Mouse (Mus musculus): ENCODE measurements around the gene Iqsec1.

- TF ChIP-seq POLR2A (IDR thresholded peaks at IDR 0.05; ENCODE audit: low read depth, low read length) (no peak), CTCF (IDR thresholded peaks at IDR 0.05; ENCODE audit: extremely low read depth, insufficient read length, insufficient replicate concordance, low read depth, low read length) (no peak)
Observed at GRCm38 (mm10) chr6:90812072-90812471, 176.4 kb downstream of the Iqsec1 start.
